Mouse (Mus musculus) c-Kit-positive CD71-negative TER-119-negative erythroid progenitor cells, embryonic 14.5 days (primary cell): Measurements from ENCODE around the gene Nucb1.
A peak's percentile ranks its signal among the peaks of the same experiment; 100 is the strongest.
"Not testable (repeated sequence)": the region's sequence is repeated elsewhere in the genome, so short reads cannot be mapped to it uniquely, and the experiment has no call there.

ENCODE experiments used
- DNase-seq: peaks from one replicate; pipeline ENCODE4 v3.0.0-alpha.2; 2013; ENCODE audit warnings: low read depth

Gene Nucb1

GRCm38 (mm10) chr7:45509912-45510787 lies at the start of gene Nucb1:
Nucb1 (minus strand) TSS chr7:45510406.
- DNase-seq, result peak; percentile 95

DNA sequence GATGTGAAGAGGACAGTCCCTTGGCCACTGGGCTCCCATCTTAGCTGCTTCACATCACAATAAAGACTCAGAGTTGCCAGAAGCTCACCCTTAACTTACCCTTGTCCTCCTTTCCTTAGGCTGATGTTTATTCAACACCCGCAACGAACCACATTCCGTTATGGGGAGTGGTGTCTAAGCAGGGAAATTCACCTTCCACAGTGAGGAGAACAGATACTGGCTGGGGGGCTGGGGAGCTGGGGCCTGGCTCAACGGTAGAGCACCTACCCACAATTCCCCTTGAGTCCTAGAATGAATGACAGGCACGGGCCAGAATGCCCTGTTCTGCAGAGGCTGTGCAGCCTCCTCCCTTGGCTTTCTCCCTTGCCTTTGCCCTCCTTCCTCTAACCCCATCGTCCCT lies 48.7 kb upstream of the Nucb1 start:
- no peak for DNase-seq

DNA sequence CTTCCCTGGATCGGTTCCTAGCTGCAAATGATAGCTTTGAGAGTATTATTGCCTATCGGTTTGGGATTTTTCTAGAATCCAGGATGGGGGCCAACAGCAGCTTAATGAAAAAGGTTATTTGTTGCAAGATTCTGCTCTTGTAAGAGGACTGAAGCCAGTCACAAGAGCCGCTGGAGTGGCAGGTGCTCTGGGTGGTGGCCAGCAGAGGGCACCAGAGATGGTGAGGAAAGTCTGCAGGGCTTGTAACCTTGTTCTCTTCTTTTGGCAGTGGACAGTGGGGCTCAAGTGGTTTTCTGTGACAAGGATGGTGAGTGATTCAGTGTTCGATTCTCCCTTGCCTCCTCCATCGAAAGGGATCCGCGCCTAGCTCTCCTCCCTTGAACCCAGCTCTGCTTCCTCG lies 45.6 kb upstream of the Nucb1 start:
- no peak for DNase-seq

DNA sequence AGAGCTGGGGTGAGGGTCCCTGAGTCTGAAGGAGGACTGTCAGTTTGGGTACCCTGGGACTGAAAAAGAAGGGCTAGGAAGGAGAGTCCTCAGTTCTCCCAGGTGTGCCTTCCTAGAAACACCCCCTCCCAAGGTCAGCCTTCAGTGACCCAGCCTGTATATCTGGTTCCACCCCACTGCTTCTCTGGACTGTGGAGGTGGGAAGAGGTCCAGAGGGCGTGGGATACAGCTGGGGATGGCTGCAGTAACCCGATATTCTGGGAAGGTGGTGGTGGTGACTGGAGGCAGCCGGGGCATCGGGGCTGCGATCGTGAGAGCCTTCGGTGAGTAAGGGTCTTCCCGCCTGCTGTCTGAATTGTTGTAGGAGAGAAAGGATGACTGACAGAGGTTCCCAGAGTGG lies 44.5 kb upstream of the Nucb1 start, which contains the start of gene Hsd17b14:
Gene Hsd17b14 (plus strand): TSS at position 150 of the 400 bp plus-strand sequence.
- DNase-seq, result no peak

GRCm38 (mm10) chr7:45553990-45554389 lies 43.8 kb upstream of the Nucb1 start:
- DNase-seq, result no peak

- no peak for DNase-seq
These were observed 43.3 kb upstream of the Nucb1 start for GRCm38 (mm10) chr7:45553519-45553918.

GRCm38 (mm10) chr7:45551512-45551883 lies 41.3 kb upstream of the Nucb1 start:
- DNase-seq, result no peak

GRCm38 (mm10) chr7:45550821-45551511 lies 40.8 kb upstream of the Nucb1 start:
- DNase-seq, result no peak

DNA sequence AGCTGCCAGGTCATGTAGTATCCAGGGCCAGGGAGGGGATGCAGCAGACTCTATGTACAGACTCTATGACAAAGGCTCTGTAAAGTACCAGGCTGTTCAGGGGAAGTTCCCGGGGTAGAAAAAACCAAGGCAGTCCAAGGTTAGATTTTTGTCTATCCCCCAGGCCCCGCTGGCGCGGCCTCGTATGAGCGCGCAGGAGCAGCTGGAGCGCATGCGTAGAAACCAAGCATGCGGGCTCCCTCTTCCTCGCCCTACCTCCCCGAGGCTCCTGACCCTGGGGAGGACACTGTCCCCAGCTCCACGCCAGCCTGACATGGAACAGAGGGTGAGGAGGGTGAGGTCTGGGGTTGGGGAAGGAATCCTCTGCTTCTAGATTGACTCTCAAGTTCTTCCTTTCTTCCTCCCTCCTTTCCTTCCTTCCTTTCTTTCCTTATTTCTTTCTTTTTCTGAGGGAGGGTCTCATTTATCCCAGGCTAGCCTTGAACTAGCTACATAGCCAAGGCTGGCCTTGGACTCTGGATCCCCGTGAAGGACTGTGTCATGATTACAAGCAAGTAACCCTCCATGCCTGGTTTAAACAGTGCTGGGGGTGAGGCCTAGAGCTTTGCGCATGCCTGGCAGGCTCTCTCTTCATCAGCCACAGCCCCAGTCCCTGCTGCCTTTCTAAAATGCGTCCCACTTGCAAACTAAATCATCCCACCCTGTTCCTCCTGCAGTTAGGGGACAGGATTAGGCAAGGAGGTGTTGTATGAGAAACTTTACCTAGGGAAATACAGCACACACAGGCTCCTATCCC lies 39.6 kb upstream of the Nucb1 start:
- no peak for DNase-seq

GRCm38 (mm10) chr7:45544525-45544924 lies 34.3 kb upstream of the Nucb1 start:
- DNase-seq, result no peak

GRCm38 (mm10) chr7:45540213-45540612 lies 30.0 kb upstream of the Nucb1 start:
- no peak for DNase-seq

DNA sequence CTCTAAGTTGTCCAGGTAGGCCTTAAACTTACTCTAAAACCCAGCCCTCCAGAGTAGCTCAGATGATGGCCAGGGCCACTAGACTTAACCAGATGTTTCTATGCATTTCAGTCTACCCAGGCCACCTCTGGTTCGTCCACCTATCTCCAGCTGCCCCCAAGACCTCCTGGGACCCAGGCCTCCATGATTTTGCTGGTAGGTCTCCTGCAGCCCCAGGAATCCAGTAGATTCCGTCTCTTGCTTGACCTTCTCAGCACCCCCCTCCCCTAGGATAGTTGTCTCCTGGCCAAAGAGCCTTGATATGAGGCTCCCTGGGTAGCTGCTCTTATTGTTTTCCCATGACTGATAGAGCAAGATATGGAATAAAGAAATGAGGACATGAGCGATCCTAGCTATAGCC lies 28.9 kb upstream of the Nucb1 start:
- no peak for DNase-seq

DNA sequence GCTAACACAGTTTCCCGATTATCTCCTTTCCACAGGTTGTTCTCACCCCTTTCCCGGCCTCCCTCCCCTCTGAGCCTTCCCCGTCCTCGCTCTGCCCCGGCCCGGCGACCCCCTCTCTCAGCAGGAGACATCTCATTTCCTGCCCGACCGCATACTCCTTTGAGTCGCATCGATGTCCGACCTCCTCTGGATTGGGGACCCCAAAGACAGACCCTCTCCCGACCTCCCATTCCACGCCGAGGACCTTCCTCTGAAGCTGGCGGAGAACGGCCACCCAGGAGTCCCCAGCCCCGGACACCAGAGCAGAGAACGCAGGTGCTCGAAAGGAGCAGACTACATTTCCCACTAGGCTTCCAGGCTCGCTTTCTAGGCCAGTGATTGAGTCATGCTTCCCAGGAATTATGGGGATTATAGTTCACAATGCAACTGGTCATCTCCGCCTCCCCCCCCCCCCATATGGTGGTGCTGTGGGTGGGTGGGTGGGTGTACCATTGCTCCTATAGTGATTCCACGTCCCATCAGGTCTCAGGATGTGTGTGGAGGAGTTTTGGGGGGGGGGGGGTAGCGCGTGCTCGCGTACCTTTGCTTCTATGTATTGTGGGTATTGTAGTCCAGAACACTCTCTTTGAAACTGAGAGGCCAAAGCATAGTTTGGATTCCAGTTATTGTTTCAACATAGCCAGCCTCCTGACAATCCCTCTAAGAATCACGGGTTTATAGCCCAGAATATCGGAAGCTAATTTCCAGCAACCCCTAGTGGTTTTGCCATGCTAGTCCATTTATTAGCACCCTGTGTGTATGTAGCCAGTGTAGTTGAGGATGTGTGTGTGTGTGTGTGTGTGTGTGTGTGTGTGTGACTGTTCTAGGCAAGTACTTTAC lies 28.2 kb upstream of the Nucb1 start:
- no peak for DNase-seq

GRCm38 (mm10) chr7:45537602-45538001 lies 27.4 kb upstream of the Nucb1 start:
- no peak for DNase-seq

DNA sequence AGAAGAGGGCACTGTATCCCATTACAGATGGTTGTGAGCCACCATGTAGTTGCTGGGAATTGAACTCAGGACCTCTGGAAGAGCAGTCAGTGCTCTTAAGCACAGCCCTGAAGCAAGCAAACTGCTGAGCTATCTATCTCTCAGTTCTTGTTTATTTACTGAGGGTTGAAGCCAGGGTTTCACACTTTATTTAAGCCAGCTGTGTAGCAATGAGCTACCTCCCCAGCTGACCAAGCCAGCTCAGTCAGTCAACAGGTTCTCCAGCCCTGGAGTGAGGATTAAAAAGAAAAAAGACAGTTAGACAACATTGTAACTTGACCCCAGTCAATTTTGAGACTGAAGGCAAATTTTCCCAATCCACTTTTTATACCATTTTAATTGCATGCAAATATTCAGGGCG lies 25.5 kb upstream of the Nucb1 start:
- DNase-seq, result no peak

DNA sequence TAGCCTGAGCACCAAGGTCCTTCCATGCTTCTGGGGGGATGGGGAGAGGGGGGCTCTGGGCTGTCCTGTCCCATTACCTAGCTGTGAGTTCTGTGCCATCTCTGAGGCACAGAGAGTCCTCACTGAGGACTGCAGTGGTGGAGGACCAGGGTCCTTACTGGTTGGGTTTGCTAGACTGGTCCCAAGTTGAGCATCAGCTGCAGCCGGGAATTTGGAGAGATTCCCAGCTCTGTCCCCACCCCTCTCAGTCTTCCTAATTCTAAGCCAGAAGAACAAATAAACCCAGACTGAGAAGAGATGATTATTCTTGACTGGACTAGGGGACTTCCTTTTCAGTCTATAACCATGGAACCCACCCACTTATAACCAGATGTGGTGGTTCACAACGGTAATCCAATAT lies 20.4 kb upstream of the Nucb1 start:
- no peak for DNase-seq

DNA sequence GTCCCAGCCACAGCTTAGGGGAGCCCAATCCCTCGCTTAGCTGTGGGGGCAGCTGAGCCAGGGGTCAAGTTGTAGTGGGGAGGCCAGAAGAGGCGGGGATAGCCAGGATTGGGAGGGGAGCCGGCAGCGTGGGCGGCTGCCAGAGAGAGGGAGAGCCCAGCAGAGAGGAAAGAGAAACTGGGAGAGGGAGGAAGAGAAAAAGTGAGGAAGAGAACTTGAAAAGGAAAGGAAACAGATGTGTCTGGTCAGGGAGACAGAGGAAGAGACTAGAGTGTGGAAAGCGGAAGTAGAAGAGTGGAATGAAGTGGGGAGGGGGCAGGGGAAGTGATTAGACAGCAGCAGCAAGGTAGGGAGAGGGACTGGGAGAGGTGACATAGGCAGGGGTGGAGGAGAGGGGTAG lies 19.3 kb upstream of the Nucb1 start:
- DNase-seq, result no peak

GRCm38 (mm10) chr7:45527169-45527568 lies 17.0 kb upstream of the Nucb1 start:
- DNase-seq, result not testable (repeated sequence)

- no peak for DNase-seq
These were observed 16.4 kb upstream of the Nucb1 start for GRCm38 (mm10) chr7:45526474-45527120.

DNA sequence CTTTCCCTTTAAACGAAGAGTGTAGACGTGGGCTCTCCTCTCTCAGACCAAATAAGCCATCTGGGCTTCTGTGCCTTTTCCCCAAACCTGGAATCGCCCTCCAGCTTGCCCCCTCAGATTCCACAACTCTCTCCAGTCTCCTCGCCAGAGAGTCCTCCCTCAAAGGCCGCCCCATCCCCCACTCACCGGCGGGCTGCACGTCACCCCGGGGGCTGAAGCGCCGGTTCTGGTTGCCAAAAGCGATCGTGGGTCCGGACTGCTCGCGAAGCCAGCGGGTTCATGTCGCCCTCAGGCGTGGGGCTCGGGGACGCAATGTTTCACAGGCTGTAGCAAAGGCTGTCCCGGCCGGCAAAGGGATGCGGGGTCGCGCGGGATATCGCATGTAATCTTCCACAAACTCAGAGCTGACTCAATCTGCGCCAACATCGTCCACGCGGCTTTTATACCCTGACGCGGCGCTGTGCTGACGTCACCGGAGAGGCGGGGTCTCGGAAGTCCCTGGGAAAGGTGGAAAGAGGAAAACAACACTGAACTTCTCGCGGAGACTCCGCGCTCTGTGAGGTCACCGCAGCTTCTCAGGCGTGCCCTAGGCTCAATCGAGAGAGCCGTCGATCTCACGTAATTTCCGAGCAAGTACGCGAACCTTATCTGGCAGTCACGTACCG lies 15.7 kb upstream of the Nucb1 start, which contains the start of the genes Ppp1r15a and Plekha4:
Gene Ppp1r15a (minus strand): TSS at position 460 of the 665 bp plus-strand sequence.
Gene Plekha4 (plus strand): TSS at position 522 of the 665 bp plus-strand sequence.
- peak; percentile 92 for DNase-seq
